Mouse (Mus musculus): ENCODE results near the gene Nup188. TPM values are rescaled to one million over a fixed set of nuclear protein-coding genes. Genes with fewer than 3 reads are reported as not detected.

The Nup188 gene
- total RNA-seq, 4 experiments from 2014 or later = 6.0 to 8.8 (median 7.2) TPM

DNA sequence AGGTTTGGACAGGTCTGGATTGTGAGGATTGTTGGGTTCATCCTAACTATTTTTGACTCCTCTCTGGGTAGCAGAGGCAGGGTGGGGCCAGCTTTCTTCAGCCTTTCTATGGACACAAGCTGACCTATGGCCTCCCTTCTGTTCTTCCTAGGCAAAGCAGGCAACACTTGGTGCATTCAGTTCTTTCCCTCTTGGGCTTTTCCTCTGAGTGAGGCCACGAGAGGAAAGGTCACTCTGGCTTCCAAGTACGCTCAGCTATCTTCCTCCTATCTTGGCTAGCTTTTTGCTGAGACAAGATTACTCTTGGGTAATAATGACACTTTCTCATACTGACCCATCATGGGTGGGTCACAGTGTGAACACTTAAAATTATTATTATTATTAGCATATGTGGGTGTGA lies 3.0 kb upstream of the Nup188 start:
- DNase-seq (ENCODE audit: low spot score in 2 of 2) = no peak

DNA sequence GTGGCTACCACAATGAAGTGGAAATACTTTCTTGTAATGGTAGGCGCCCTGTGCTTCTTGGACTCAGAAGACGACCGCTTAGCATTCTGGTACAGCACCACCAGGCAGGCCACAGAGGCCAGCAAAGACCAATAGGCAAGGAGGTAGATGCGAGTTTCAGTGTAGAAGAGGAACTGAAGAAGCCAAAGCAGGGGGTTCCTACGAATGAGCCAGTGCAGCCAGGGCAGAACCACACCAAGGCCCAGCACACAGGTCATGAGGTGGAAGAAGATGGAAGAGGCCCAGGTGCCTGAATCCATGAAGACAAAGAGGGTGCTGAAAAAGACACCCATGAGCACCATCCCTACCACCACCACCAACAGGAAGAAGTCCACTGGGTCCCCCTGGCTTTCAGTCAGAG lies 1.2 kb upstream of the Nup188 start:
- DNase-seq (ENCODE audit: low spot score in 2 of 2) = no peak

DNA sequence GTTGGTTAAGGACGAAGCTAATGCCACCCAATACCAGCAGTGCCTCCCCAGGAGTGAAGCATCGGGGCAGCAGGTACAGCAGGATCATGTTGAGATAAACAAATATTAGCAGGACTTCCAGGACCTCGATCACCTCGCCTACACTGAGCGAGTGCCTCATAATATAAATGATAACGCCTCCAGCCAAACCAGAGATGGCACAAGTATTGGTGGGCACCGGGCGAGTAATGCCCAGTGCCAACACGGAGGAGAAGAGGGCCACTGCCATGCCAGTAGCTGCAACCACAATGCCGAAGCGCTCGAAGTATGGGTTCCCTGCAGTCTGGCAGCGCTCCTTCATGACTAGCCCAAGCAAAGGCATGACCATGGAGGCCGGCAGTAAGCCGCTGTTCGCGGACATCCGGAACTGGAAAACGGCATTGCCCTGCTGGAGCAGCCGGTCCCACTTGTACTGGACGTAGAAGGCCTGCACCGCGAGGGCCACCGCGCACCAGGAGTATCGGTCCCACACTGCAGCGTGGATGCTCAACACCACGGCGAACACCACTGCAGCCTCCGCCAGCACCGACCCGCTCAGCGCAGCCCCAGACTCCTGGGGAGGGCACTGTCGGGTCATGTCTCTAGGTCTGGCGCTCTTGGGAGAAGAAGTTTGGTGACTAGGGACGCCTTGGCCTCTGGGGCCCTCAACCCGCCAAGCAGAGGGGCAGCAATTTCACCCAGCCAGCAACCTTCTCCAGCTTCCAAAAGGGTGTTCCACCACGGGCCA lies 598 bp upstream of the Nup188 start:
- no peak for DNase-seq (ENCODE audit: low spot score in 2 of 2)

DNA sequence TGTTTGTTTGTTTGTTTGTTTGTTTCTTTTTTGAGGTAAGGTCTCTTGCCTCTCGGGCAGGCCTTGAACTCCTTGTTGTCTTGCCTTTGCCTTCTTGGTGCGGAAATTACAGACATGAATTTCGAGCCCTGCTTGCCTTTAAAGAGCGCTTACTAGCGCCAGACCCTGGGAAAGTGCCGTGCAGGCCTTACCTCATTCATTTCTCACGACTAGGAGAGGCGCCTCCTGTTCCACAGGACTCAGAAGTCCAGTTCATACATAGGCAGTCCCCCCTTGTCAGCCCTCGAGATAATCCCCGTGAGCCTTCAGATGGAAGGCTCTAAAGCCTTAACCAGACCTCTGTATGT lies 803 bp downstream of the Nup188 start:
- DNase-seq (ENCODE audit: low spot score in 2 of 2) = no peak

DNA sequence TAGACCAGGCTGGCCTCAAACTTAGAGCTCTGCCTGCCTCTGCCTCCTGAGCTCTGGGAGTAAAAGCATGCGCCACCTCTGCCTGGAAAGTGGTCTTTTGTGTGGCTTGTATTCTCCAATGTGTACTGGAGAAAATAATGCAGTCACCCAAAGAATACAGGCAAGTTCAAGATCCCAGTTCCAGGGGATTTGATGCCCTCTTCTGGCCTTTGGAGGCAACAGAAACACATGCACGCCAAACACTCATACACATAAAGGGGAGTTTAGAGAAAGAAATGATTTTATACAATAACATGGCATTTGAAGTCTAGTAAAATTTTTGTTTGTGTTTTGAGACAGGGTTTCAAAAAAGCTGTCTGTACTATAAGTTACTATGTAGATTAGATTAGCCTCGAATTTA lies 13.3 kb downstream of the Nup188 start:
- no peak for DNase-seq (ENCODE audit: low spot score in 2 of 2)

DNA sequence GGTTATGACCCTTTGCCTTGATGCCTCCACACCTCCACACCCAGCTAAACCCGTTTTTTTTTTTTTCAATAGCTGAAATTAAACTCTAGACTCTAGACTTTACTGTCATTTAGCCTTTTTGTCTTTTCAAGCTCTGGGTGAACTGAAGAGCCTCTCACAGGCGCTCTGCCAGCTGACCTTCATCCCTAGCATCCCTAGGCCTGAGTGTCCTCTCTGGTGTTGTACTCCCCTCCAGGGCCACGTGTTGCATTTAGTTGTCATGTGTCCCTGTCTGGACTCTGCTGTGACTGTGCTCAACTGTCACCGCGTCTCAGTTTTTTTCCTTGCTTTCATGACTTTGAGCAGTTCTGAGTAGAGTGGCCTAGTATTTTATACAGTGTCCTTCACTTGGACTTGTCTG lies 13.8 kb downstream of the Nup188 start:
- DNase-seq (ENCODE audit: low spot score in 2 of 2) = no peak

DNA sequence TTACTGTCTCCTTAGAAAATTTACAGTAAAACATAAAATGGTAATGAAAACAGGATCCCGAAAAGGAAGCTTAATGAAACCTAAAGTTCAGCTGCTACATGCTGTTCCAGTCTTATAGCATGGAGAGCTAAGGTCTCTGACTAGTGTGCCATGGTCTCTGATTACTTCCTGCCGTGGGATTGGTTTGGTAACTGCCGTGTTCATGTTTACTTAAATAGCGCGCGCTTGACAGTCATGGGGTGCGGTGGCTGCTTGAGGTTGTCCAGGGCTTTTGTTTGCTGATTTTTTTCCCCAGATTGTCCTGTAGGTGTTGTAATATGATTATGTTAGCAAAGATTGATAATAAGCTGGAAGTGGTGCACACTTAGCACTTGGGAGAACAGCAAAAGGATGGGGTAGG lies 19.9 kb downstream of the Nup188 start:
- no peak for DNase-seq (ENCODE audit: low spot score in 2 of 2)

DNA sequence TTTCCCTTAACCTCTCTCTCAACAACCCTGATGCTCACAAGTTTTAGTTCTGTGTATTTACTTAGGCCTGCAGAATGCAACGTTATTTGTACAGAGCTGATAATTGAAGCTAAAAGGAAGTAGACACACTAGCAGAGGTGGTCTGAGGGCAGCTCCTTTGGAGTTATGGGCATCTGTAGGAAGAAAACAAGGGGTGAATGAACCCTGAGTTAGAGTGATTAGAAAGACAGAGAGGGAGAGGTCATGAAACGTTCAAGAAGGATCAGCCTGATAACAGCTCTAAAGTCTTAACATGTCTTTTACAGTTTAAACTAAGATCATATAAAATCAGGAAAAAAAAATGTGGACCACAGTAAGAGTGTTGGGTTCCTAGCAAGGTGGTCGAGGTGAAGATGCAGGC lies 23.2 kb downstream of the Nup188 start:
- DNase-seq (ENCODE audit: low spot score in 2 of 2) = no peak

DNA sequence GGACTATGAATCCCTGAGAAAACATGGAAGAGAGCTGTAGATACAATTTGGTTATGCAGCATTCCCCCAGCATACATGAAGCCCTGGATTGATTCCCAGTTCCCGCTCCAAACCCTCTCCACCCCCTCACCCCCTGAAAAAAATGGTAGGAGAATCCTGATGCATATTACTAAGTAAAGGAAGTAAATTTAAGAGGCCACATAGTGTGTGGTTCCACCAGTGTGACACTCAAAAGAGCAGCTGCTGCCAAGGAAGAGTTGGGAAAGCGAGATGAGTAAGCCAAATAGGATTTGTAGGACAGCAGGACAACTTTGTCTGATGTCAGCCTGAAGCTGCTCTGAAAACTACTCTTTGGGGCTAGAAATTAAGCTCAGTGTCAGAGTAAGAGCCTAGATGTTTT lies 25.3 kb downstream of the Nup188 start:
- DNase-seq (ENCODE audit: low spot score in 2 of 2) = no peak

DNA sequence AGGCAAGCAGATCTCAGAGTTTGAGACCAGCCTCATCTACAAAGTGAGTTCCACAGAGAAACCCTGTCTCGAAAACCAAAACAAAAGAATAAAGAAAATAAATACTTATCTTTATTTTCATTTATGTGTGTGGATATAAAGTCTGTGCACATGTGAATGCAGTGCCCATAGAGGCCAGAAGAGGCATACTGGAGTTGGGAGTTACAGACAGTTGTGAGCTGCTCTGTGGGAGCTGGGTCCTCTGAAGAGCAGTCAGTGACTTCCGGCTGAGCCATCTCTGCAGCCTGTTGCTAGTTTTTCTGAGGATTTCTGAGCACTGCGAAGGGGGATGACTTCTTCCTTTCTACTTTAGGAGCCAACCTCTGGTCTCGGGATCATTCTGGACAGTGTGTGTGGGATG lies 29.9 kb downstream of the Nup188 start:
- DNase-seq (ENCODE audit: low spot score in 2 of 2) = no peak

DNA sequence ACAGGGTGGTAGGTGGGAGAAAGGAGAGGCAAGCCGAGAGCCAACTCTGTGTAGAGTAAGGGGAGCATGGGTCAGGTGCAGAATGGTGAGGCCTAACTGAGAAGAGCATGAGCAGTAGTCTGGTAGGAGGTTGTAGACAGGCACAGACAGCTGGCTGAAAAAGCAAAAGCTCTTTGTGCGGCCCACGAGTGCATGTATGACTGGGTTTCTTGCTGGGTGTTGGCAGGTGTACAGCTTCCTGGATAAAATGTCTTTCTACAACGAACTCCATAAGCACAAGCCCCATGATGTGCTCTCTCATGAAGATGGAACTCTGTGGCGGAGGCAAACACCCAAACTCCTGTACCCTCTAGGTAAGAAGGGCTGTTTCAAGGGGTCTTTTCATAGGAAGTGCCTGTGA lies 30.8 kb downstream of the Nup188 start:
- DNase-seq (ENCODE audit: low spot score in 2 of 2) = no peak

DNA sequence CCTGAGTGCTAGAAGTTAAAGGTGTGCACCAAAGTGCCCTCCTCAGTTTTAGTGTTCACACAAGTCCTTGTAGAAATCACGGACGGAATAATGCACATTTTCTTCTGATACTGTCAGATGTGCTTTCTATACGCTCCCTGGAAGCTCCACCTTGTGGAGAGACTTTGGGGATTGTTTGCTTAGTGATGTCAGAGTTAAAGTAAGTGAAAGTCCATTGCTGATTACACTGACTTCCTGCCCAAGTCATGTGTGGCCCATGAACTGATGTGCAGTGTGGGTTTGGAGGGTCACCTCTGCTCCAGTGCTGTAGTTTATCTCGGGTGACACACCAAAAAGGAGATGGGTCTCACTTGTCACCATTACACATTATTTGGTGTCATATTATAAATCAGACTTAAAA lies 33.1 kb downstream of the Nup188 start:
- DNase-seq (ENCODE audit: low spot score in 2 of 2) = no peak

DNA sequence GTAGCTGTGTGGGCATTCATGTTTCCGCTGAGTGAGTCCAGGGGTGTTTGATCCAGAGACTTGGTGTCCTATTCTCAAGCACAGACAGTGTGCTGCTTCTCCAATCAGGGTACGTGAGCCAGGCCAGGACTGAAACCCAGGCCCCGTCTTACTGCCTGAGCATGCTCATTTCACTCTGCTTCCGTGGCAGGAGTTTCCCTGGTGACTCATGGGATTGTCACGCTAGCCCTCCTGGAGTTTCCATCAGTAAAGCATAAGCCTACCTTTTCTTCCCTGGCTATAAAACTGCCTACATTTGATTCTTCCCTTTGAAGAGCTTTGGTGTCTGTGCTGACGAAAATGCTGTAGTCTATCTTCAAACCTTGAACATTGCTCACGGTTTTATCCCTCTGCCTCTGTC lies 36.9 kb downstream of the Nup188 start:
- no peak for DNase-seq (ENCODE audit: low spot score in 2 of 2)

DNA sequence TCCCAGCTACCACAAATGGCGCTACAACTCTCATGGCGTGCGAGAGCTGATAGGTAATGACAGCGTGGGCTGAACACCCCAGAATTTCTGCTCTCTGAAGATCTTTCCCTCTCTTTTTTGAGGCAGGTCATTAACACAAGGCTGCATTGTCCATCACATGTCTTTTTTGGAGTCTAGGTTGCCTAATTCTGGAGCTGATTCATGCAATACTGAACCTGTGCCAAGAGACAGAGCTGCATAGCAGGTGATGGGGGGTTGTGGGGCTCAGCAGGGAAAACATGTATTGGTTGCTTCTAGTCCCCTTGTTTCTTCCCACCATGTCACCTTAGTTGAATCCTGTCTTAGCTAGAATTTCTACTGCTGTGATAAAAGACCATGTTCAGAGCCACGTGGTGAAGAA lies 39.1 kb downstream of the Nup188 start:
- no peak for DNase-seq (ENCODE audit: low spot score in 2 of 2)

DNA sequence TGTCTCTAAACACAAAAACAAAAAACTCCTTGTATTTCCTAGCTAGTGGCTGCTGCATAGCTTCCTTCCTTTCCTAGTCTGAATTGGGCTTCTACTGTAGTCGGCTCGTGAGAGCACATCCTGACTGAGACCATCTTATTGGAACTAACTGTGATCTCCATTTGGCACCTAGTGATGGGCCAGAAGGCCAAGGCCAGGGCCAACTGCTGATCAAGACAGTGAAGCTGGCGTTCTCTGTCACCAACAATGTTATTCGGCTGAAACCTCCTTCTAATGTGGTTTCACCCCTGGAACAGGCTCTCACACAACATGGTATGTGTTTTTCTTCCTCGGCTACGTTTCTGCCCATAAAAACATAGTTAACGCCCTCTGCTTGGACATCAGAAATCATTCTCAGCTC lies 41.1 kb downstream of the Nup188 start:
- DNase-seq (ENCODE audit: low spot score in 2 of 2) = no peak

DNA sequence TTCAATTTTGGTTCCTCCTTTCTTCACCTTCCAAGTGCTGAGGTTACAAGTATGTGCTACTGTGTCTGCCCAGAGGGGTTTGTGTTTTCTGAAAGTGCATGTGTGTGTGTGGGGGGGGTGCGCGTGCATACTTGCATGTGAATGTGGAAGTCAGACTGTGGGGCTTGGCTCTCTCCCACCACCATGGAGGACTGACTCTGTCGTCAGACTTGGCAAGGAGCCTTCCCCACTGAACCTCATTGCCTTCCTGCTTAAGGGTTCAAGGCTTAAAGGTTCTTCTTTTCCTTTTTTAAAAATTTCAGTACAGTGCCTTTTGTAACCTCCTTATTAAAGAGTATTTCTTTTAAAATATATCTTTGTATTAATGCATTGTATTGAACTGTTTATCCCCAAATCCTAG lies 42.6 kb downstream of the Nup188 start:
- DNase-seq (ENCODE audit: low spot score in 2 of 2) = no peak

DNA sequence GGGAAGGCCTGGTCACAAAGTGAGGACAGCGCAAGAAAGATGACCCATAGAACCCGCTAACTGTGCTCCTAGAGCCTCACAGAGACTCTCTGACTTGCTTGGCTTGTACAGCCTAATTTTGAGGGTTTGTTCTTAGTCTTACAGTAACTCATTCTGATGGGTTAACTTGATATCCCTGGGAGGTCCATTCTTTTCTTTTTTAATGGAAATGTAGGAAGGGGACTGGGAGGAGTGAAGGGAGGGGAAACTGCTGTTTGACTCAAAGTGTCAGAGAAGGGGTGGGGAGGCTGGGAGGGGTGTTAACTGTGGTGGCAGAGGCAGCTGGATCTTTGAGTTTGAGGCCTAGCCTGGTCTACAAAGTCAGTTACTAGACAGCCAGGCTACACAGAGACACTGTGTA lies 49.1 kb downstream of the Nup188 start:
- no peak for DNase-seq (ENCODE audit: low spot score in 2 of 2)

DNA sequence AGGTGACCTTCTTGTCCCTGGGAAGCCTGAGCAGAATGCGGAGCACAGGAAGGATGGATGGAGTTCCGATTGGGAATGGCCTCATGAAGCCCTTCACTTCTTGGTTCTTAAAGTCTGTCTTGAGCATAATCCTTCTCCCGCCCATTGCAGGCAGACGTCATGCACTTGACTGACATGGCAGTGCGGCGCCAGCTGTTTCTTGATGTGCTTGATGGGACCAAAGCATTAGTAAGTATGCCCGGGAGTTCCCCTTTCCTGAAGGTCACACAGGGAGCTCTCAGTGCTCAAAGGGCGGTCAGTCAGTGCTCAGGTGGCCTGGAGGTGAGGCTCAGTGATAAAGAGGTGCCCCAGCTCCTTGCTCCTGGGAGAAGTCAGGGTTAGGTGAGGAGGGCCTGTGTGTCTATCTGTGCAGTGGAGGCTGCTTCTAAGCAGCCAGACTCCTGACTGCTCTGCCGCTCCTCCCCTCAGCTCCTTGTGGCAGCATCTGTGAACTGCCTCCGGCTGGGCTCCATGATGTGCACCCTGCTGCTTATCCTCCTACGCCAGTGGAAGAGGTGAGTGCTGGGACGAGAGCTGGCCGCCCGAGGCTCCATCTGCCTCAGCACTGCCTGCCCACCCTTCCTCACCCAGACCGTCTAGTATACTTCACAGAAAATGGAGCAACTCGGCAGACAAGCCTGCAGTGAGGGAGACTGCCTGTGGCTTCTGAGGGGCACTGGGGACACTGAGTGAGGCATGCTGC lies 50.1 kb downstream of the Nup188 start:
- DNase-seq (ENCODE audit: low spot score in 2 of 2) = no peak

DNA sequence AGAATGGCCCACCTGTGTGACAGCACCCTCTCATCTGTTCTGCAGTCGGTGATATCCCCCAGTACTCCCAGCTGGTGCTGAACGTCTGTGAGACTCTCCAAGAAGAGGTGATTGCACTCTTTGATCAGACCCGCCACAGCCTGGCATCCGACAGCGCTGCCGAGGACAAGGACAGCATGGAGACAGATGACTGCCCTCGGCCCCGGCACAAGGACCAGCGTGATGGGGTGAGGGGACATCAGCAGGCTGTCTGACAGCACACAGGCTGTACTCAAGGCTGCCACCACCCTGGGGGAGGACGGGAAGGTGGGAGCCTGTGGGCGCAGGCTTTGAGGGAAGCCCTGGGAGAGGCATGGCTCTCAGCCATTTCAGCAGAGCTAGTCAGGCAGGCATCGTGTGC lies 51.0 kb downstream of the Nup188 start:
- no peak for DNase-seq (ENCODE audit: low spot score in 2 of 2)

DNA sequence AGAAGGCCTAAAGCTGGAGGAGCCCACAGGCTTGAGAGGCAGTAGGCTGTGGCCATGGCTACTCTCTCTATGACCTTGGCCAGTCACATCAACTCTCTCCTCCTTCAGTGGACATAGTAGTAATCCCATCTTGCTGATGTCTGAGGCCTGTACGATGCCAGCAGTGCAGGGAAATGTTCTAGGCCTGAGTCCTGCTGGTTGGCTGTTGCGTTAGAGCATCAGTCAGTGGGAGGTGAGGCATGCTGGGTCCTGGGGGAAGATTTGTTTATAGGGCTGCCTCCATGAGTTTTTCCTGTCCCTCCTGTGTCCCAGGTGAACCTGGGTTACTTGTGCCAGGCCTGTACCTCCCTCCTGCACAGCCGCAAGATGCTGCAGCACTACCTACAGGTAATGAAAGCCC lies 55.9 kb downstream of the Nup188 start:
- no peak for DNase-seq (ENCODE audit: low spot score in 2 of 2)

DNA sequence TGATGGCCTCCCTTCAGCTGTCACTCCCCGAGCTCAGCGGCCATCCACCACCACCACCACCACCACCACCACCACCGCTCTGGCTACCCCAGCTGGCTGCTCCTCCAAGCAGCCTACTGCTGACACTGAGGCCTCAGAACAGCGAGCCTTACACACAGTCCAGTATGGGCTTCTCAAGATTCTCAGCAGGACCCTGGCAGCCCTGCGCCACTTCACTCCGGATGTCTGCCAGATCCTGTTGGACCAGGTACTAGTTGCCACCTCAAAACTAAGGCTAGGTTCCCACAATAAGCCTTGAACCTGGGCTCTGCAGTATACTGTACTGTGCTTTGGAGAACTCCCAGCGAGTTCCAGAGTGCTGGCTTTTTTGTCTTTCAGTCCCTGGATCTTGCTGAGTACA lies 56.3 kb downstream of the Nup188 start:
- DNase-seq (ENCODE audit: low spot score in 2 of 2) = no peak

DNA sequence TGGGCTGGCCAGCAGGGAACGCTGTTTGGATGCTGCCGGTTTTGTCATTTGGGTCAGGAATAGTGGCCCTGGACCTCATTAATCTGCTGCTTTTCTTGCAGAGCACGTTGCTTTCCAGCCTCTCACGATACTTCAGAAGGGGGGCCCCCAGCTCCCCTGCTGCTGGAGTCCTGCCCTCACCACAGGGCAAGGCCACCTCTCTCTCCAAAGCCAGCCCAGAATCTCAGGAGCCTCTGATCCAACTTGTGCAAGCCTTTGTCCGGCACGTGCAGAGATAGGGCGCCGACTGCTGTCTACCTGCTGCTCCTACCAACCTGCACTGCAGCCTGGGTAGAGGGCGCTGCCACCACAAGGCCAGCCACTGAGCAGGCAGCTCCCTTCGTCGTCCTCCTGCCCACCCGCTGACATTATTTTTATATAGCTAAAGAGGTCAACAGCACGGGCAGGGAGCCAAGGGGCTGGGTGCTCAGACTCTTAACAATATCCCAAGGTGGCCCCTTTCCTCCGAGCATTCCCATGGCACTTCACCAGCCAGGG lies 57.5 kb downstream of the Nup188 start:
- no peak for DNase-seq (ENCODE audit: low spot score in 2 of 2)

Measured in gastrocnemius, adult 8-10 months (tissue).